Mouse (Mus musculus) kidney, embryonic 14.5 days (tissue): ENCODE data around the gene B3galt2. TPM values are rescaled to one million over a fixed set of nuclear protein-coding genes. Genes with fewer than 3 reads are reported as not detected.
A peak's percentile ranks its signal among the peaks of the same experiment; 100 is the strongest.

Source experiments
- ATAC-seq: fragments of 200-750 bp; cut with Nextera tagmentation; 2 replicates; pipeline ENCODE4 v1.8.0; 2017; ENCODE audit warnings: moderate number of reproducible peaks, mild to moderate bottlenecking, moderate TSS enrichment, moderate library complexity; ENCODE audit not compliant: low FRiP score, low TSS enrichment
- H3K27ac ChIP-seq: fragments of 300-500 bp; sonication (generic); 2 replicates; pipeline ENCODE4 v1.5.1; 2014; ENCODE audit warnings: low read depth, mild to moderate bottlenecking, low read length, moderate library complexity, mixed read lengths
- H3K27me3 ChIP-seq: fragments of 300-500 bp; sonication (generic); 2 replicates; pipeline ENCODE4 v1.6.1; 2014; ENCODE audit warnings: mild to moderate bottlenecking, low read length; ENCODE audit not compliant: control insufficient read depth, insufficient read depth
- H3K36me3 ChIP-seq: fragments of 300-500 bp; sonication (generic); 2 replicates; pipeline ENCODE4 v1.6.1; 2014; ENCODE audit warnings: low read length, mixed read lengths; ENCODE audit not compliant: control insufficient read depth, insufficient read depth
- H3K4me1 ChIP-seq: fragments of 300-500 bp; sonication (generic); 2 replicates; pipeline ENCODE4 v1.6.1; 2014; ENCODE audit warnings: low read length, mixed read lengths; ENCODE audit not compliant: control insufficient read depth, insufficient read depth
- H3K4me2 ChIP-seq: fragments of 300-500 bp; sonication (generic); replicated peaks from 2 replicates; pipeline ENCODE4 v1.6.1; 2014; ENCODE audit warnings: low read depth, mild to moderate bottlenecking, low read length
- H3K4me3 ChIP-seq: fragments of 300-500 bp; sonication (generic); 2 replicates; pipeline ENCODE4 v1.5.1; 2014; ENCODE audit warnings: mild to moderate bottlenecking, low read length
- H3K9ac ChIP-seq: fragments of 300-500 bp; sonication (generic); 2 replicates; pipeline ENCODE4 v1.6.1; 2014; ENCODE audit warnings: low read depth, mild to moderate bottlenecking, low read length, moderate library complexity
- H3K9me3 ChIP-seq: fragments of 300-500 bp; sonication (generic); 2 replicates; pipeline ENCODE4 v1.6.1; 2016; ENCODE audit warnings: low read length; ENCODE audit not compliant: control insufficient read depth
- WGBS: fragments of 180-500 bp; shearing (Covaris S2); extraction: QIAGEN DNeasy Blood & Tissue Kit; methylation state at CpG from one replicate; pipeline ENCODE4 v1.1.7; 2014; 5-methylcytosine and 5-hydroxymethylcytosine counted together
- polyA plus RNA-seq: library from polyadenylated mRNA; unstranded; fragments of >200 nt; fragmentation: Nextera tagmentation; extraction: Ambion mirVana; gene quantifications from 2 replicates; pipeline ENCODE4 v1.2.1, GENCODE M21; 2014

Gene B3galt2
- polyA plus RNA-seq, result 0.47 and 0.64 TPM in 2 replicates

GRCm38 (mm10) chr1:143640650-143641407 lies at the start of gene B3galt2:
Gene B3galt2, plus strand, starts transcription at chr1:143640664.
- H3K36me3 ChIP-seq, result peaks cover under 1% of the 10 kb centered on the region; the same call in 1 of the 2 replicates
- H3K9me3 ChIP-seq, result no peaks in the 10 kb centered on the region
- H3K4me3 ChIP-seq, result no peak within 1 kb of the TSS
- H3K27me3 ChIP-seq, result no peaks in the 10 kb centered on the region
- no peak for ATAC-seq
- H3K4me2 ChIP-seq, result no peak within 1 kb of the TSS
- H3K9ac ChIP-seq, result peak within 1 kb of the TSS; percentile 32; the same call in 1 of the 2 replicates
- 68% methylated on average over 15 of the region's 15 CpGs for WGBS
- no peak within 1 kb of the TSS for H3K27ac ChIP-seq
- no peaks in the 10 kb centered on the region for H3K4me1 ChIP-seq

DNA sequence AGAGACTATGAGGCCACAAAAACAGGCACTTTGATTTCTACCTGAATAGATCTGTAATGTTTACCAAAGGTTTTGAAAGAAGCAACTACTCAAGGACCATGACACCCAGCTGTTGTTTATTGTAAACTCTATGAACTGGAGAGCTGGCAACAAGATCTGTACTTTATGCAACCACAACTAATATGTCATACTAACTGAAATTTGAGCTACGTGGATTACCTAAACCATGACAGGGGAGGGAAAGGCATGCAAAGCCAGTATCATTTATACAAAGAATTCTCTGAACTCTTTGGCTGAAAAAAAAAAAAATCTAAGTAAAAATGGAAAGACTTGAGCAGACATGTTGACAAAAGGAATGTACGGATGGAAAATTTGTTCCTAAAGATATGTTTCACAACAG lies 43.6 kb upstream of the B3galt2 start:
- 95% methylated on average over 2 of the region's 2 CpGs for WGBS
- Histone ChIP-seq H3K4me1 (no peaks in the 10 kb centered on the region), H3K9ac (no peak overlapping the region), H3K4me2 (no peak overlapping the region), H3K27ac (no peak overlapping the region), H3K4me3 (no peak overlapping the region), H3K9me3 (no peaks in the 10 kb centered on the region), H3K27me3 (no peaks in the 10 kb centered on the region), H3K36me3 (no peaks in the 10 kb centered on the region)
- no peak for ATAC-seq

- WGBS, result 74% methylated on average over 2 of the region's 2 CpGs
- Histone ChIP-seq H3K9ac (no peak overlapping the region), H3K27me3 (no peaks in the 10 kb centered on the region), H3K4me2 (no peak overlapping the region), H3K4me3 (no peak overlapping the region), H3K4me1 (no peaks in the 10 kb centered on the region), H3K9me3 (no peaks in the 10 kb centered on the region), H3K36me3 (peaks cover 5% of the 10 kb centered on the region; the same call in 1 of the 2 replicates), H3K27ac (no peak overlapping the region)
- ATAC-seq, result no peak
These were observed 31.6 kb upstream of the B3galt2 start for GRCm38 (mm10) chr1:143608911-143609310.

GRCm38 (mm10) chr1:143612901-143613300 lies 27.6 kb upstream of the B3galt2 start:
- no peak for ATAC-seq
- 95% methylated on average over 2 of the region's 2 CpGs for WGBS
- Histone ChIP-seq H3K4me3 (no peak overlapping the region), H3K4me2 (no peak overlapping the region), H3K27me3 (no peaks in the 10 kb centered on the region), H3K9ac (no peak overlapping the region), H3K4me1 (no peaks in the 10 kb centered on the region), H3K9me3 (no peaks in the 10 kb centered on the region), H3K36me3 (peaks cover 15% of the 10 kb centered on the region; the same call in 1 of the 2 replicates), H3K27ac (no peak overlapping the region)

- Histone ChIP-seq H3K4me3 (no peak overlapping the region), H3K27ac (no peak overlapping the region), H3K27me3 (no peaks in the 10 kb centered on the region), H3K4me1 (no peaks in the 10 kb centered on the region), H3K9me3 (no peaks in the 10 kb centered on the region), H3K36me3 (peaks cover 10% of the 10 kb centered on the region; the same call in 1 of the 2 replicates), H3K9ac (no peak overlapping the region), H3K4me2 (no peak overlapping the region)
- 52% methylated on average over 2 of the region's 2 CpGs for WGBS
- no peak for ATAC-seq
These were observed 20.7 kb upstream of the B3galt2 start for GRCm38 (mm10) chr1:143619760-143620159.

DNA sequence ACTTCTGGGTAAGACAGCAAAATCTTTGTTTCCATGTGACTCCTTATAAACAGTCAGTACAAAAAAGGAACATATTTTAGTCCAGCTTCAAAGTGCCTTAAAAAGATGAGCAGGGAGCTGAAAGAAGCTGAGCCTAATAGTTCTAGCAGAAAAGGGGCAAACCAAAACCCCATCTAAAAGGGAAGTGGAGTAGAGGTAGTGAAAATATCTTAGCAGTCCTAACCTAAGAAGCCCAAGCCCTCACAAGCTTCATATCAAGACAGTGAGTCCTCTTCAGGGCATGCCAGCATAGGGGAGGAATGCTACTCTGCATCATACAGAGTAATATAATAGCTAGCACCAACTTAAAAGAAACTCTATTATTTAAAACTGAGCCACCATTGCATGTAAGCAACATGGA lies 18.5 kb upstream of the B3galt2 start:
- H3K4me3 ChIP-seq, result no peak overlapping the region
- H3K27ac ChIP-seq, result no peak overlapping the region
- H3K9ac ChIP-seq, result no peak overlapping the region
- no peaks in the 10 kb centered on the region for H3K27me3 ChIP-seq
- no peaks in the 10 kb centered on the region for H3K9me3 ChIP-seq
- no peak for ATAC-seq
- H3K4me2 ChIP-seq, result no peak overlapping the region
- H3K36me3 ChIP-seq, result peaks cover 24% of the 10 kb centered on the region
- H3K4me1 ChIP-seq, result no peaks in the 10 kb centered on the region

DNA sequence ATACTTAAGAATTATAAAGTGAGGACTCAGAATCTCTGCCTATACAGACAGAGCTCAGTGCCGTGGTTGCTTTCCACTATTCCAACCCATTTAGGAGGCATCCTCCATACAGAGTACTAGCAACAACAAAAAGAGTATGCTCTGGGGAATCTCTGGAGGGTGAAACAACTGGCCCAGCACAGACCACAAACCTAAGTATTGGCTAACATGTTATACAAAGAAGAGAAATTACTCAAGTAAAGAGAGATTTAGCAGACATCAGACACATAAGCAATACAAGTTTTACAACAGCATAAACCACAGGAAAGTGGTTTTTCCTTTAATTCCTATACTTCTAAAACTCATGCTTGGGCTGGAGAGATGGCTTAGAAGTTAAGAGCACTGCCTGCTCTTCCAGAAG lies 17.8 kb upstream of the B3galt2 start:
- Histone ChIP-seq H3K4me2 (no peak overlapping the region), H3K4me1 (no peaks in the 10 kb centered on the region), H3K27me3 (no peaks in the 10 kb centered on the region), H3K9ac (no peak overlapping the region), H3K4me3 (no peak overlapping the region), H3K36me3 (peaks cover 21% of the 10 kb centered on the region), H3K9me3 (no peaks in the 10 kb centered on the region), H3K27ac (no peak overlapping the region)
- ATAC-seq, result no peak
- 100% methylated on average over 1 of the region's 1 CpGs for WGBS

GRCm38 (mm10) chr1:143631337-143631736 lies 9.1 kb upstream of the B3galt2 start:
- 66% methylated on average over 7 of the region's 7 CpGs for WGBS
- ATAC-seq, result no peak
- H3K4me3 ChIP-seq, result no peak overlapping the region
- no peak overlapping the region for H3K9ac ChIP-seq
- no peaks in the 10 kb centered on the region for H3K27me3 ChIP-seq
- peaks cover 5% of the 10 kb centered on the region for H3K36me3 ChIP-seq
- no peak overlapping the region for H3K27ac ChIP-seq
- no peaks in the 10 kb centered on the region for H3K9me3 ChIP-seq
- H3K4me2 ChIP-seq, result no peak overlapping the region
- H3K4me1 ChIP-seq, result no peaks in the 10 kb centered on the region

- Histone ChIP-seq H3K36me3 (no peaks in the 10 kb centered on the region), H3K4me1 (no peaks in the 10 kb centered on the region), H3K27me3 (no peaks in the 10 kb centered on the region), H3K27ac (no peak overlapping the region), H3K9ac (no peak overlapping the region), H3K4me3 (no peak overlapping the region), H3K9me3 (no peaks in the 10 kb centered on the region), H3K4me2 (no peak overlapping the region)
- WGBS, result 77% methylated on average over 1 of the region's 1 CpGs
- no peak for ATAC-seq
These were observed 8.1 kb upstream of the B3galt2 start for GRCm38 (mm10) chr1:143632361-143632760.
